Comparison of ENCODE assay signal across 9 mouse cellular contexts in genomic region chr11:116905741-116906456, GRCm38 (mm10). TPM values are rescaled to one million over a fixed set of nuclear protein-coding genes. Genes with fewer than 3 reads are reported as not detected.
DNase-seq lines count a peak whose midpoint lies in the region; ATAC-seq and TF ChIP-seq lines count a peak whose summit lies in the region.
"Had no signal": no experiment of that assay in that cellular context is flagged by ENCODE, and none has a peak within 500 bp of the region (broad histone marks: within the 10 kb centered on the region; RNA-seq: fewer than 3 reads in every experiment).

No protein-coding gene starts in this region.

- DNase-seq in heart, postnatal 0 days (ENCODE audit: low spot score): no peak
- no peak for DNase-seq in heart, adult 9 months (ENCODE audit: low spot score in 2 of 2)
- no peak for DNase-seq in forebrain, embryonic 11.5 days (ENCODE audit: low spot score)
- peak; percentile 31 for DNase-seq in kidney, postnatal 10 days
- DNase-seq in midbrain, postnatal 0 days (ENCODE audit: low spot score): no peak
- DNase-seq in layer of hippocampus, postnatal 10 days (ENCODE audit: low spot score in 2 of 2): no peak
- DNase-seq in thymus, postnatal 10 days (ENCODE audit: low spot score in 2 of 2): no peak
- DNase-seq in spleen, adult 12 weeks (ENCODE audit: low spot score): no peak

- WGBS in heart, postnatal 0 days: 3% methylated on average over 23 of the region's 23 CpGs
- WGBS in forebrain, embryonic 11.5 days: 3% methylated on average over 23 of the region's 23 CpGs
- WGBS in midbrain, postnatal 0 days: 3% methylated on average over 23 of the region's 23 CpGs

- no peak for TF ChIP-seq CTCF in heart, postnatal 0 days (IDR thresholded peaks at IDR 0.05; ENCODE audit: low read depth)
- no peak for TF ChIP-seq CTCF in midbrain, postnatal 0 days (IDR thresholded peaks at IDR 0.05)

- H3K4me2 ChIP-seq in heart, postnatal 0 days (ENCODE audit: low read depth, low read length): peak overlapping the region; percentile 43
- H3K4me2 ChIP-seq in forebrain, embryonic 11.5 days (ENCODE audit: low read depth, low read length, severe bottlenecking): peak overlapping the region; percentile 45
- peak overlapping the region; percentile 33; the same call in 1 of the 2 replicates for H3K4me2 ChIP-seq in midbrain, postnatal 0 days (ENCODE audit: low read depth, low read length, poor library complexity, severe bottlenecking)

- H3K9ac ChIP-seq in heart, postnatal 0 days (replicated peaks; ENCODE audit: low read depth, low read length): no peak overlapping the region
- H3K9ac ChIP-seq in forebrain, embryonic 11.5 days (ENCODE audit: low read length): no peak overlapping the region
- H3K9ac ChIP-seq in midbrain, postnatal 0 days (replicated peaks; ENCODE audit: low read length, poor library complexity, severe bottlenecking): no peak overlapping the region

- H3K4me3 ChIP-seq in heart, postnatal 0 days (ENCODE audit: low read depth, low read length): peak overlapping the region; percentile 15; the same call in 1 of the 2 replicates
- peak overlapping the region; percentile 17 for H3K4me3 ChIP-seq in forebrain, embryonic 11.5 days (ENCODE audit: low read depth, low read length)
- H3K4me3 ChIP-seq in midbrain, postnatal 0 days (ENCODE audit: low read depth, low read length): 0 out of 2 replicates have a peak overlapping the region, but pooled peaks have one; percentile 6

- no peak overlapping the region for H3K27ac ChIP-seq in heart, postnatal 0 days (ENCODE audit: low read depth)
- no peak overlapping the region for H3K27ac ChIP-seq in forebrain, embryonic 11.5 days (ENCODE audit: low read depth, low read length)
- H3K27ac ChIP-seq in midbrain, postnatal 0 days (ENCODE audit: low read depth, low read length): no peak overlapping the region

- no peak for TF ChIP-seq EP300 in heart, postnatal 0 days (IDR thresholded peaks at IDR 0.05; ENCODE audit: low read depth)

- H3K27me3 ChIP-seq in heart, postnatal 0 days (ENCODE audit: control insufficient read depth, insufficient read depth, low read length): peaks cover 16% of the 10 kb centered on the region
- H3K27me3 ChIP-seq in forebrain, embryonic 11.5 days (ENCODE audit: control insufficient read depth, insufficient read depth, low read length): peaks cover 11% of the 10 kb centered on the region; the same call in 1 of the 2 replicates
- H3K27me3 ChIP-seq in midbrain, postnatal 0 days (ENCODE audit: insufficient read depth, low read length): no peaks in the 10 kb centered on the region; the same call in 1 of the 2 replicates

- no peaks in the 10 kb centered on the region for H3K36me3 ChIP-seq in heart, postnatal 0 days (replicated peaks; ENCODE audit: control insufficient read depth, insufficient read depth, low read length)
- H3K36me3 ChIP-seq in forebrain, embryonic 11.5 days (ENCODE audit: control insufficient read depth, insufficient read depth, low read length): no peaks in the 10 kb centered on the region
- no peaks in the 10 kb centered on the region for H3K36me3 ChIP-seq in midbrain, postnatal 0 days (ENCODE audit: insufficient read depth, low read length)

- H3K9me3 ChIP-seq in heart, postnatal 0 days (replicated peaks; ENCODE audit: control insufficient read depth, low read length): no peaks in the 10 kb centered on the region
- no peaks in the 10 kb centered on the region for H3K9me3 ChIP-seq in forebrain, embryonic 11.5 days (ENCODE audit: control insufficient read depth, low read length)
- H3K9me3 ChIP-seq in midbrain, postnatal 0 days (ENCODE audit: low read length): no peaks in the 10 kb centered on the region

- ATAC-seq in heart, postnatal 0 days (ENCODE audit: insufficient read depth, low read depth): no peak
- ATAC-seq in forebrain, embryonic 11.5 days (replicated peaks; ENCODE audit: low FRiP score): 0 out of 2 replicates have a peak, but pooled peaks have one; percentile 42
- no peak for ATAC-seq in midbrain, postnatal 0 days (ENCODE audit: low FRiP score)
- ATAC-seq: Patski had no signal

- no peaks in the 10 kb centered on the region for H3K4me1 ChIP-seq in heart, postnatal 0 days (ENCODE audit: control insufficient read depth, insufficient read depth)
- H3K4me1 ChIP-seq in forebrain, embryonic 11.5 days (replicated peaks; ENCODE audit: control insufficient read depth, insufficient read depth, low read length): peaks cover 2% of the 10 kb centered on the region; the same call in 1 of the 2 replicates
- H3K4me1 ChIP-seq in midbrain, postnatal 0 days (ENCODE audit: insufficient read depth, low read length): no peaks in the 10 kb centered on the region

RNA-seq across cellular contexts. Expression of gene Mgat5b, which starts 12.8 kb away (rescaled TPM):
- total RNA-seq in heart, postnatal 0 days (2014; rRNA removed; ENCODE audit: low replicate concordance): 0.04 and 0.58 TPM in 2 replicates
- 0.11 and 0.14 TPM in 2 replicates for polyA plus RNA-seq in heart, postnatal 0 days (2015; fragmentation: Nextera tagmentation; extraction: Ambion mirVana)
- polyA plus RNA-seq in forebrain, embryonic 11.5 days (2014; fragmentation: Nextera tagmentation; extraction: Ambion mirVana): 9.3 and 11.8 TPM in 2 replicates
- total RNA-seq in midbrain, postnatal 0 days (2014; rRNA removed): 104 and 133 TPM in 2 replicates
- 23.7 and 24.7 TPM in 2 replicates for polyA plus RNA-seq in midbrain, postnatal 0 days (2015; fragmentation: Nextera tagmentation; extraction: Ambion mirVana)
- total RNA-seq in layer of hippocampus, postnatal 10 days (2021): 10 to 100 TPM; 58.3 to 65.9 TPM

RNA-seq across cellular contexts. Expression of gene Srsf2, which starts 53.0 kb away (rescaled TPM):
- total RNA-seq in heart, postnatal 0 days (2014; rRNA removed; ENCODE audit: low replicate concordance): 157 and 211 TPM in 2 replicates
- polyA plus RNA-seq in heart, postnatal 0 days (2015; fragmentation: Nextera tagmentation; extraction: Ambion mirVana): 349 and 359 TPM in 2 replicates
- 1,008 and 1,039 TPM in 2 replicates for polyA plus RNA-seq in forebrain, embryonic 11.5 days (2014; fragmentation: Nextera tagmentation; extraction: Ambion mirVana)
- 196 and 259 TPM in 2 replicates for total RNA-seq in midbrain, postnatal 0 days (2014; rRNA removed)
- polyA plus RNA-seq in midbrain, postnatal 0 days (2015; fragmentation: Nextera tagmentation; extraction: Ambion mirVana): 460 and 484 TPM in 2 replicates
- 100 to 1,000 TPM; 217 to 239 TPM for total RNA-seq in layer of hippocampus, postnatal 10 days (2021)

RNA-seq across cellular contexts. Expression of gene Mfsd11, which starts 53.7 kb away (rescaled TPM):
- total RNA-seq in heart, postnatal 0 days (2014; rRNA removed; ENCODE audit: low replicate concordance): 23.2 and 46.3 TPM in 2 replicates
- 44.5 and 49.7 TPM in 2 replicates for polyA plus RNA-seq in heart, postnatal 0 days (2015; fragmentation: Nextera tagmentation; extraction: Ambion mirVana)
- polyA plus RNA-seq in forebrain, embryonic 11.5 days (2014; fragmentation: Nextera tagmentation; extraction: Ambion mirVana): 27.9 and 31.0 TPM in 2 replicates
- 36.0 and 57.0 TPM in 2 replicates for total RNA-seq in midbrain, postnatal 0 days (2014; rRNA removed)
- 54.8 and 64.1 TPM in 2 replicates for polyA plus RNA-seq in midbrain, postnatal 0 days (2015; fragmentation: Nextera tagmentation; extraction: Ambion mirVana)
- total RNA-seq in layer of hippocampus, postnatal 10 days (2021): 10 to 100 TPM; 42.6 to 43.3 TPM

Comparison
In these comparisons a context has a peak if more than half of its experiments do, and no peak if none do; other contexts are left out.
1. RNA of gene Mgat5b, which starts 12.8 kb away (total RNA-seq): 104 to 133 TPM in midbrain, postnatal 0 days and 58.3 to 65.9 TPM in layer of hippocampus, postnatal 10 days; 0.04 to 0.58 TPM in heart, postnatal 0 days; every median in the first group is over 10 times any median in the second.
2. Peak in every context shown above with its lines, with median percentiles within 50 percentile points of each other: H3K4me2 ChIP-seq and H3K4me3 ChIP-seq.